Mouse (Mus musculus): Measurements from ENCODE around the gene R3hcc1l. TPM values are rescaled to one million over a fixed set of nuclear protein-coding genes. Genes with fewer than 3 reads are reported as not detected.

Gene R3hcc1l
- 31.3 and 36.9 TPM in 2 replicates for polyA plus RNA-seq (2014; fragmentation: Nextera tagmentation; extraction: Ambion mirVana)

DNA sequence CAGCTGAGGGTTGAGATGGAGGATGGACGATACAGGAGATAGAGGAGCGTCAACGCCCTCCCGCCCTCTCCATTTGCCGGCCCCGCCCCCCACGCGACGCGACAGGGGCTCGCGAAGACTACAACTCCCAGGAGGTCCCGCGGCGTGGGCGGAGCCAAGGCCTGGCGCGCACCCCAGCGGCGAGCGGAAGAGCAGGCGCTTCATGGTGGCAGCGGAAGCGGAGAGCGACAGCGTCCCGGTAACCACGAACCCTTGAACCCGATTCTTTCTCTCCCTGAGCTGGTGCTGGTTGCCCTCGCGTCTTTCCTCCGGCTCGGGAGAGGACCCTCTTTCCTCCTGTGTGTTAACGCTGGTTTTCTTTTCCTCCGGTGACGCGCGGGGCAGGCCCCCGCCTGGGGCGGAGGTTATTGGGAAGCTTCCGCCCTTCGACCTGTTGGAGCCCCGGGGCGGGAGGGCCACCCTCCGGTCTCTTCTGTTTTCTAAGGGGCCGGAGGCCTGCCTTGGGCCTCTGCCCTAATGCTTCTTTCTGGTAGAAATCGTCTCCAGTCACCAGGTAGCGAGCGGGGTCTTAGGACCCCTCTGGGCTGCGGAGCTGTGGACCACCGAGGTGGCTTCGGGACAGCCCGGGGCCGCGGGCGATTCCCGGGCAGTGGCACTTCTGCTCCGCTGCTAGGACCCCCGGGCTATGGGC is at the start of gene R3hcc1l:
Gene R3hcc1l (plus strand): TSS at position 140 of the 691 bp plus-strand sequence.
- peak within 1 kb of the TSS; percentile 80 for H3K4me3 ChIP-seq (ENCODE audit: low read depth, low read length)
- no peaks in the 10 kb centered on the region for H3K9me3 ChIP-seq (replicated peaks; ENCODE audit: control insufficient read depth, low read length)
- DNase-seq (ENCODE audit: low spot score): peak; percentile 95
- peak within 1 kb of the TSS; percentile 52 for H3K4me2 ChIP-seq (ENCODE audit: low read depth, low read length)
- H3K27ac ChIP-seq (replicated peaks; ENCODE audit: low read depth, low read length): peak within 1 kb of the TSS; percentile 44; the same call in 1 of the 2 replicates
- under 1% methylated on average over 56 of the region's 59 CpGs for WGBS
- no peaks in the 10 kb centered on the region; the same call in 1 of the 2 replicates for H3K4me1 ChIP-seq (ENCODE audit: control insufficient read depth, insufficient read depth, low read length)
- H3K36me3 ChIP-seq (replicated peaks; ENCODE audit: control insufficient read depth, insufficient read depth, low read depth, low read length): no peaks in the 10 kb centered on the region; the same call in 1 of the 2 replicates
- peak; percentile 94 for ATAC-seq (replicated peaks; ENCODE audit: insufficient number of reproducible peaks, low FRiP score, low TSS enrichment, low read depth)
- peak within 1 kb of the TSS; percentile 85 for H3K9ac ChIP-seq (replicated peaks; ENCODE audit: low read length)
- H3K27me3 ChIP-seq (ENCODE audit: control insufficient read depth, insufficient read depth, low read length): no peaks in the 10 kb centered on the region

DNA sequence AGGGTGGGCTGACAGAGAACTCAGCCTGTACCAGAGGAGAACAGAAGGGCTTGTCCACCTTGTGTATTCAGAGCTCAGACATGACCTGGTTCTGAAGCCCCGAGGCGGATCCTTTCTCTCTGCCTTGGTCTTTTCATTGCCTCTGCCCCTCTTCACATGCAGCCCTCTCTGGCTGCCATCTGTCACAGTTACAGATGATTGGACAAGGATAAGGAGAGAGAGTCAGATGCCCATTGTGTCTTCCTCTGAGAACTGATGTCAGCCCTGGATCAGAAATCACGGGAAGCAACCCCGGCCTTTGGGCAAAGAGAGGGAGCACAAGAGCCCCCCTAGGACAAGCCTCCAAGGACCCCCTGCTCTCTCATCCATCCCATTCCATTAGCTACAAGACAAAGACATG is 47.0 kb upstream of the R3hcc1l start:
- H3K9ac ChIP-seq (replicated peaks; ENCODE audit: low read length): no peak overlapping the region
- H3K4me2 ChIP-seq (ENCODE audit: low read depth, low read length): no peak overlapping the region
- no peaks in the 10 kb centered on the region for H3K4me1 ChIP-seq (ENCODE audit: control insufficient read depth, insufficient read depth, low read length)
- H3K27ac ChIP-seq (replicated peaks; ENCODE audit: low read depth, low read length): no peak overlapping the region
- no peaks in the 10 kb centered on the region for H3K9me3 ChIP-seq (replicated peaks; ENCODE audit: control insufficient read depth, low read length)
- H3K4me3 ChIP-seq (ENCODE audit: low read depth, low read length): no peak overlapping the region
- WGBS: 74% methylated on average over 4 of the region's 4 CpGs
- no peak for DNase-seq (ENCODE audit: low spot score)
- H3K36me3 ChIP-seq (replicated peaks; ENCODE audit: control insufficient read depth, insufficient read depth, low read depth, low read length): no peaks in the 10 kb centered on the region
- ATAC-seq (replicated peaks; ENCODE audit: insufficient number of reproducible peaks, low FRiP score, low TSS enrichment, low read depth): no peak
- no peaks in the 10 kb centered on the region for H3K27me3 ChIP-seq (ENCODE audit: control insufficient read depth, insufficient read depth, low read length)

DNA sequence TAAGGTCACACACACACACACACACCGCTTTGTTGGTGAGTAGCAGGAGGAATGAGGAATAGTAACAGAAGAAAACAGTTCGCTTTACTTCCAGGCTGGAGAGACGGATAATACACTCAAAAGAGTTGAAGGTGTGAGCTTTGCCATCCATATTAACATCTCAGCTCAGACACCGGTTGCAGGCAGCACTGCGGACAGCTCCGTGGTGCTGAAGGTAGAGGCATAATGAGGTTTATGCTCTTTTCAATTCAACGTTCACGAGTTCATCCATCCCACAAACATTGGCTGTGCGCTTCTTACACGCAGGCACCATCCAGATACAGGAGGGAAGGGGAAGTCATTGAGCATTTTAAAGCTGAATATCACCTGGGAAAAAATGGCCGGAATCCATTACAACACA is 45.7 kb upstream of the R3hcc1l start:
- no peaks in the 10 kb centered on the region for H3K36me3 ChIP-seq (replicated peaks; ENCODE audit: control insufficient read depth, insufficient read depth, low read depth, low read length)
- H3K27ac ChIP-seq (replicated peaks; ENCODE audit: low read depth, low read length): no peak overlapping the region
- H3K9me3 ChIP-seq (replicated peaks; ENCODE audit: control insufficient read depth, low read length): no peaks in the 10 kb centered on the region
- ATAC-seq (replicated peaks; ENCODE audit: insufficient number of reproducible peaks, low FRiP score, low TSS enrichment, low read depth): no peak
- no peak overlapping the region for H3K9ac ChIP-seq (replicated peaks; ENCODE audit: low read length)
- no peak overlapping the region for H3K4me2 ChIP-seq (ENCODE audit: low read depth, low read length)
- no peaks in the 10 kb centered on the region for H3K27me3 ChIP-seq (ENCODE audit: control insufficient read depth, insufficient read depth, low read length)
- DNase-seq (ENCODE audit: low spot score): peak; percentile 77
- no peaks in the 10 kb centered on the region for H3K4me1 ChIP-seq (ENCODE audit: control insufficient read depth, insufficient read depth, low read length)
- 26% methylated on average over 11 of the region's 11 CpGs for WGBS
- H3K4me3 ChIP-seq (ENCODE audit: low read depth, low read length): no peak overlapping the region

DNA sequence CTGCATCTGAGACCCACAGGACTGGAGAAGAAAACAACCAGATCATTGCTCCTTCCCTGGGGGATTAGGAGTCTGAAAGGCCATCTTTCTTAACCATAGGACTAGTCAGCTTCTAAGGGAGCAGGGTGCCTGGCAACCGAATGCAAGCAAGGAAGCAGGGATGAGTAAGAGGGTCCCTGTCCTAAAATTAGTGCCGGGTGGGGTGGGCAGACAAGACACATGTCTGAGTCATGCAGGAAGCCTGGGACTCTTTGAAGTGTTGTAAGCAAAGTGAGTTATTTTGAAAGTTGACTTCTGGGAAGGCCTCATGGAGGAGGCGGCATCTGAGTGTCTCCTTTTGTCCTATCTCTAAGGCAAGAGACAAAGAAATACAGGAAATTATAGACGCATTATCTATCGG is 40.8 kb upstream of the R3hcc1l start:
- DNase-seq (ENCODE audit: low spot score): no peak
- H3K36me3 ChIP-seq (replicated peaks; ENCODE audit: control insufficient read depth, insufficient read depth, low read depth, low read length): no peaks in the 10 kb centered on the region
- 82% methylated on average over 5 of the region's 5 CpGs for whole genome bisulfite sequencing
- H3K27me3 ChIP-seq (ENCODE audit: control insufficient read depth, insufficient read depth, low read length): no peaks in the 10 kb centered on the region
- no peak overlapping the region for H3K9ac ChIP-seq (replicated peaks; ENCODE audit: low read length)
- H3K4me2 ChIP-seq (ENCODE audit: low read depth, low read length): no peak overlapping the region
- H3K9me3 ChIP-seq (replicated peaks; ENCODE audit: control insufficient read depth, low read length): no peaks in the 10 kb centered on the region
- H3K4me1 ChIP-seq (ENCODE audit: control insufficient read depth, insufficient read depth, low read length): no peaks in the 10 kb centered on the region
- no peak overlapping the region for H3K27ac ChIP-seq (replicated peaks; ENCODE audit: low read depth, low read length)
- no peak overlapping the region for H3K4me3 ChIP-seq (ENCODE audit: low read depth, low read length)
- ATAC-seq (replicated peaks; ENCODE audit: insufficient number of reproducible peaks, low FRiP score, low TSS enrichment, low read depth): no peak

- no peaks in the 10 kb centered on the region for H3K36me3 ChIP-seq (replicated peaks; ENCODE audit: control insufficient read depth, insufficient read depth, low read depth, low read length)
- H3K4me2 ChIP-seq (ENCODE audit: low read depth, low read length): no peak overlapping the region
- no peak overlapping the region for H3K9ac ChIP-seq (replicated peaks; ENCODE audit: low read length)
- no peaks in the 10 kb centered on the region for H3K9me3 ChIP-seq (replicated peaks; ENCODE audit: control insufficient read depth, low read length)
- no peaks in the 10 kb centered on the region for H3K4me1 ChIP-seq (ENCODE audit: control insufficient read depth, insufficient read depth, low read length)
- H3K27ac ChIP-seq (replicated peaks; ENCODE audit: low read depth, low read length): no peak overlapping the region
- ATAC-seq (replicated peaks; ENCODE audit: insufficient number of reproducible peaks, low FRiP score, low TSS enrichment, low read depth) (no peak), DNase-seq (ENCODE audit: low spot score) (no peak)
- H3K4me3 ChIP-seq (ENCODE audit: low read depth, low read length): no peak overlapping the region
- WGBS: 50% methylated on average over 12 of the region's 12 CpGs
- no peaks in the 10 kb centered on the region for H3K27me3 ChIP-seq (ENCODE audit: control insufficient read depth, insufficient read depth, low read length)
These were observed 40.3 kb upstream of the R3hcc1l start for GRCm38 (mm10) chr19:42478303-42478702.

DNA sequence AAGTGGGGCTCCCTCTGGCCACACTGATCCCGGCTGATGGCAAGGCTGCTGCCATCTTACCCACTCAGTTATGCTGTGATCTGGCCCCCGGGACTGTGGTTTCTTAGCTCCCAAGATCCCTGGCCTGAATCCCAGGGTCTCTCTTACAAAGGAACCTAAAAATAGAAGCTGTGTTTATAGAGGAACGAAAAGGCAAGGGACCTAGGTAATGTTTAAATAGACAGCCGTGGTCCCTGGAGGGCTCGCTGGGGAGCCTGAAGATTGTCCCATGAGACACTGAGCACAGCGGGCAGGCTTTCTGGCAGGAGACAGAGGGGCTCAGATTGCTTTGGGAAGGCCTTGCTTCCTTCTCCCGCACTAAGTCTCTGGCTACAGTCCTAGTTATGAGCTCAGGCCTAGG is 33.1 kb upstream of the R3hcc1l start:
- H3K27ac ChIP-seq (replicated peaks; ENCODE audit: low read depth, low read length): no peak overlapping the region
- no peaks in the 10 kb centered on the region for H3K9me3 ChIP-seq (replicated peaks; ENCODE audit: control insufficient read depth, low read length)
- no peaks in the 10 kb centered on the region for H3K27me3 ChIP-seq (ENCODE audit: control insufficient read depth, insufficient read depth, low read length)
- 73% methylated on average over 7 of the region's 7 CpGs for WGBS
- ATAC-seq (replicated peaks; ENCODE audit: insufficient number of reproducible peaks, low FRiP score, low TSS enrichment, low read depth) (no peak), DNase-seq (ENCODE audit: low spot score) (no peak)
- H3K4me2 ChIP-seq (ENCODE audit: low read depth, low read length): no peak overlapping the region
- H3K4me3 ChIP-seq (ENCODE audit: low read depth, low read length): no peak overlapping the region
- H3K4me1 ChIP-seq (ENCODE audit: control insufficient read depth, insufficient read depth, low read length): no peaks in the 10 kb centered on the region
- no peak overlapping the region for H3K9ac ChIP-seq (replicated peaks; ENCODE audit: low read length)
- H3K36me3 ChIP-seq (replicated peaks; ENCODE audit: control insufficient read depth, insufficient read depth, low read depth, low read length): no peaks in the 10 kb centered on the region

DNA sequence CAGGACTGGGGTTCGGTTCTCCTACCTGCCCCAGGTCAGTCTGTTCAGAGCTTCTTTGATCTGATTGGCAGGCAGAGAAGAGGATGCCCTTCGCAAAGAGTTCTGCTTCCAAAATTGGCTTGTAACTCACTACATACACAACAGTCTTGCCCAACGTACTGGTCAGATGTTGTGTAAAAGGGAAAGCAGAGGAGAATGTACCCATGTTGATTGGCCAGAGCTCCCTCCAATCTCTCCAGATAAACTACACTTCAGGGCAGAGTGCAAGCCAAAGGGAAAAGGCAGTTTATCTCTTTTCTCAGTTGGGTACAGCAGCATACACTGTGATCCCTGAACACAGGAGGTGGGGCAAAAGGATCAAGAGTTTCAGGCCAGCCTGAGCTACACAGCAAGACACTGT is 31.3 kb upstream of the R3hcc1l start:
- H3K27me3 ChIP-seq (ENCODE audit: control insufficient read depth, insufficient read depth, low read length): no peaks in the 10 kb centered on the region
- DNase-seq (ENCODE audit: low spot score): no peak
- no peak overlapping the region for H3K27ac ChIP-seq (replicated peaks; ENCODE audit: low read depth, low read length)
- ATAC-seq (replicated peaks; ENCODE audit: insufficient number of reproducible peaks, low FRiP score, low TSS enrichment, low read depth): no peak
- no peaks in the 10 kb centered on the region for H3K36me3 ChIP-seq (replicated peaks; ENCODE audit: control insufficient read depth, insufficient read depth, low read depth, low read length)
- no peak overlapping the region for H3K4me3 ChIP-seq (ENCODE audit: low read depth, low read length)
- H3K9me3 ChIP-seq (replicated peaks; ENCODE audit: control insufficient read depth, low read length): no peaks in the 10 kb centered on the region
- WGBS: 73% methylated on average over 3 of the region's 3 CpGs
- no peak overlapping the region for H3K9ac ChIP-seq (replicated peaks; ENCODE audit: low read length)
- no peaks in the 10 kb centered on the region for H3K4me1 ChIP-seq (ENCODE audit: control insufficient read depth, insufficient read depth, low read length)
- H3K4me2 ChIP-seq (ENCODE audit: low read depth, low read length): no peak overlapping the region

- H3K36me3 ChIP-seq (replicated peaks; ENCODE audit: control insufficient read depth, insufficient read depth, low read depth, low read length): no peaks in the 10 kb centered on the region
- no peaks in the 10 kb centered on the region for H3K4me1 ChIP-seq (ENCODE audit: control insufficient read depth, insufficient read depth, low read length)
- no peak overlapping the region for H3K4me2 ChIP-seq (ENCODE audit: low read depth, low read length)
- no peak for DNase-seq (ENCODE audit: low spot score)
- H3K4me3 ChIP-seq (ENCODE audit: low read depth, low read length): no peak overlapping the region
- H3K27ac ChIP-seq (replicated peaks; ENCODE audit: low read depth, low read length): no peak overlapping the region
- 38% methylated on average over 5 of the region's 5 CpGs for WGBS
- H3K9ac ChIP-seq (replicated peaks; ENCODE audit: low read length): no peak overlapping the region
- no peaks in the 10 kb centered on the region for H3K9me3 ChIP-seq (replicated peaks; ENCODE audit: control insufficient read depth, low read length)
- ATAC-seq (replicated peaks; ENCODE audit: insufficient number of reproducible peaks, low FRiP score, low TSS enrichment, low read depth): no peak
- no peaks in the 10 kb centered on the region for H3K27me3 ChIP-seq (ENCODE audit: control insufficient read depth, insufficient read depth, low read length)
These were observed 25.2 kb upstream of the R3hcc1l start for GRCm38 (mm10) chr19:42493257-42493917.

Measured in embryonic facial prominence, embryonic 11.5 days (tissue).